Mouse (Mus musculus) kidney, embryonic 15.5 days (tissue): ENCODE results near the gene Pde10a. TPM values are rescaled to one million over a fixed set of nuclear protein-coding genes. Genes with fewer than 3 reads are reported as not detected.

Experiments used
- ATAC-seq: fragments of 200-750 bp; cut with Nextera tagmentation; replicated peaks from 2 replicates; pipeline ENCODE4 v1.8.0; 2017; ENCODE audit warnings: moderate TSS enrichment; ENCODE audit not compliant: low FRiP score
- H3K27ac ChIP-seq: fragments of 300-500 bp; sonication (generic); 2 replicates; pipeline ENCODE4 v1.5.1; 2015; ENCODE audit warnings: mild to moderate bottlenecking, inconsistent platforms
- H3K27me3 ChIP-seq: fragments of 300-500 bp; sonication (generic); 2 replicates; pipeline ENCODE4 v1.6.1; 2015; ENCODE audit warnings: inconsistent platforms
- H3K36me3 ChIP-seq: fragments of 300-500 bp; sonication (generic); 2 replicates; pipeline ENCODE4 v1.6.1; 2015; ENCODE audit warnings: inconsistent platforms
- H3K4me1 ChIP-seq: fragments of 300-500 bp; sonication (generic); 2 replicates; pipeline ENCODE4 v1.6.1; 2015; ENCODE audit warnings: inconsistent platforms
- H3K4me2 ChIP-seq: fragments of 300-500 bp; sonication (generic); 2 replicates; pipeline ENCODE4 v1.6.1; 2015; ENCODE audit warnings: moderate library complexity, mild to moderate bottlenecking, inconsistent platforms
- H3K4me3 ChIP-seq: fragments of 300-500 bp; sonication (generic); replicated peaks from 2 replicates; pipeline ENCODE4 v1.5.1; 2015; ENCODE audit warnings: mild to moderate bottlenecking, inconsistent platforms
- H3K9ac ChIP-seq: fragments of 300-500 bp; sonication (generic); 2 replicates; pipeline ENCODE4 v1.6.1; 2015; ENCODE audit warnings: mild to moderate bottlenecking, inconsistent platforms
- H3K9me3 ChIP-seq: fragments of 300-500 bp; sonication (generic); replicated peaks from 2 replicates; pipeline ENCODE4 v1.6.1; 2016; ENCODE audit warnings: inconsistent platforms
- WGBS: fragments of 180-500 bp; shearing (Covaris S2); methylation state at CpG from one replicate; pipeline ENCODE4 v1.1.7; 2015; ENCODE audit warnings: mixed read lengths; 5-methylcytosine and 5-hydroxymethylcytosine counted together
- polyA plus RNA-seq: library from polyadenylated mRNA; unstranded; fragments of >200 nt; fragmentation: Nextera tagmentation; extraction: Ambion mirVana; gene quantifications from 2 replicates; pipeline ENCODE4 v1.2.1, GENCODE M21; 2015

The Pde10a gene
- polyA plus RNA-seq, 1 experiment from 2014 or later: 2.2 TPM

DNA sequence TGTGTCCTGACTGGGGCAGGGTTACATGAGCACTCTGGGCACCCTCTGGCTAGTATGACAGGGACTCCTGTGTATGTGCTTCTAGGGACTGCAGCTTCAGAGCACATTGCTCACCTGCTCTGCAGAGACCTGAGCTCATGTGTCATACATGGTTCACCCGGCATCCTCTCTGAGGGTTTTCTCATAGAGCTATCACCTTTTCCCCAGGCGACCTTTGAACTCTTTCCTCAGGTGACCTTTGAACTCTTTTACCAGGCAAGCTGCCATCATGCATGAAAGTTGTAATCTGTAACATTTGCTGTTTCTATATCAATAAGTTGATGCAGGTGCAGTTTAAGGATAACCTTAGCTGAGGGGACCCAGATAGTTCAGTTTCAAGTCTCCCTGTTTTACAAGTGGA lies 403.4 kb downstream of the Pde10a start:
- no peak overlapping the region for H3K9ac ChIP-seq
- 54% methylated on average over 2 of the region's 2 CpGs for WGBS
- H3K4me1 ChIP-seq: 0 out of 2 replicates have a peak, but pooled peaks cover 2% of the 10 kb centered on the region
- ATAC-seq: no peak
- H3K27me3 ChIP-seq: peaks cover 54% of the 10 kb centered on the region
- H3K9me3 ChIP-seq: no peaks in the 10 kb centered on the region
- no peak overlapping the region for H3K4me2 ChIP-seq
- H3K36me3 ChIP-seq: no peaks in the 10 kb centered on the region
- no peak overlapping the region for H3K27ac ChIP-seq
- no peak overlapping the region for H3K4me3 ChIP-seq

DNA sequence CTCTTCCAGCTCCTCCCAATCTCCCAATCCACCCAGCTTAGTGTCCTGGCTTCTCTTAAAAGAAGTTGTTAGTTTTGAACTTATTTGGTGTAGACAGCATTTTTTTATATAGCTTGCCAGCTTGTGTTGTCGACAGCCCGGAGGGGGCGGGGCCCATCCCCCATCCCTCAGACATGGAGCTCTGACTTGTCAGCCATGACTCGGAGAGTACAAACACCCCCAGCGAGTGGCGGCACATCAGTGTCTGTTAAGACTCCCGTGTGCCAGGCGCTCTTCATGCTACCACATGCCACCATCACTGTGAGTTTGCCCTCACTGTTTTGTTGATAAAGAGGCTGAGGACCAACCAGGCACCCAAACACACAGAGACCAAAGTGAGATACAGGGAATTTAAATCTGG lies 404.5 kb downstream of the Pde10a start:
- 64% methylated on average over 8 of the region's 8 CpGs for WGBS
- H3K9me3 ChIP-seq: no peaks in the 10 kb centered on the region

DNA sequence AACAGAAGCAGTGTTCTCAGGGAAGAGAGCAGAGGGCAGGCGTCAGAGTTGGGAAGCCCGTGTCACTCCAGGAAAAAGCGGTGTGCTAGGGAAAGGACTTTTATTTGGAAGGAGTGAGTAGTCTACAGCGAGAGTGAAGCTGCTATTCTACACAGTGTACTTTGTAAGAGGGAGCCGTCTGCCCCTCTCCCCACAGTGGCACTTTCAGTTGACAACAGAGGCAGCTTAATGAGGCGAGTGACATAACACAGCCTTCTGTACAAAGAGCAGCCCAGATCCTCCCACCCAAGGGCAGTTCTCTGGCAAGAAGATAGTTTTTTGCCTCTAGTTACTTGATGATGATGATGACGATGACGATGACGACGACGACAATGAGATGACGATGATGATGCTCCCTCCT lies 410.4 kb downstream of the Pde10a start:
- Histone ChIP-seq H3K27ac (no peak overlapping the region), H3K9me3 (no peaks in the 10 kb centered on the region), H3K9ac (no peak overlapping the region), H3K36me3 (no peaks in the 10 kb centered on the region), H3K4me2 (no peak overlapping the region), H3K4me1 (peaks cover 5% of the 10 kb centered on the region; the same call in 1 of the 2 replicates), H3K27me3 (peaks cover 66% of the 10 kb centered on the region), H3K4me3 (no peak overlapping the region)
- WGBS: 23% methylated on average over 12 of the region's 12 CpGs
- ATAC-seq: peak; percentile 93

More for the DNA sequence above, 404.5 kb downstream of the Pde10a start:
- no peak for ATAC-seq
- no peaks in the 10 kb centered on the region for H3K36me3 ChIP-seq
- no peak overlapping the region for H3K4me3 ChIP-seq
- peaks cover 54% of the 10 kb centered on the region for H3K27me3 ChIP-seq
- H3K9ac ChIP-seq: no peak overlapping the region
- no peak overlapping the region for H3K4me2 ChIP-seq
- H3K27ac ChIP-seq: no peak overlapping the region
- H3K4me1 ChIP-seq: 0 out of 2 replicates have a peak, but pooled peaks cover 2% of the 10 kb centered on the region

DNA sequence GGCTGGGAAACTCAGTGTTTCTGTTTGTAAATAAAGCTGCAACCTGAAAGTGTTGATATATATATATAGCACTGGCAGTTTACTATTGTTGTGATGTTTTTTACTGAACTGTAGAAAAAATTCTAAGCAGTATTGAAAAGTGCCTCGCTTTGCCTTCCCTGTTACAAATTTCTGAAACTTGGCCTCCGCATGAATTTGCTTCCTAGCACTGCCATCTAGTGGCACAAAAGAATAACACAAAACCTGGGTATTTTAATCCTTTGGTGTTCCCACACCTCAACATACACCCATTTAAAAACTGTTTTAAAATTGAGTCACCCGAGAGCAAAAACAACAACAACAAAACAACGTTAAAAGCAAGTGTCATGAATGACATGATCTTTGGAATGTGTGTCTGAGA lies 411.4 kb downstream of the Pde10a start:
- H3K9me3 ChIP-seq: no peaks in the 10 kb centered on the region
- no peak overlapping the region for H3K27ac ChIP-seq
- H3K4me2 ChIP-seq: no peak overlapping the region
- no peak overlapping the region for H3K9ac ChIP-seq
- H3K27me3 ChIP-seq: peaks cover 60% of the 10 kb centered on the region
- H3K36me3 ChIP-seq: no peaks in the 10 kb centered on the region
- peaks cover 5% of the 10 kb centered on the region; the same call in 1 of the 2 replicates for H3K4me1 ChIP-seq
- no peak for ATAC-seq
- 4% methylated on average over 4 of the region's 4 CpGs for WGBS
- H3K4me3 ChIP-seq: no peak overlapping the region

DNA sequence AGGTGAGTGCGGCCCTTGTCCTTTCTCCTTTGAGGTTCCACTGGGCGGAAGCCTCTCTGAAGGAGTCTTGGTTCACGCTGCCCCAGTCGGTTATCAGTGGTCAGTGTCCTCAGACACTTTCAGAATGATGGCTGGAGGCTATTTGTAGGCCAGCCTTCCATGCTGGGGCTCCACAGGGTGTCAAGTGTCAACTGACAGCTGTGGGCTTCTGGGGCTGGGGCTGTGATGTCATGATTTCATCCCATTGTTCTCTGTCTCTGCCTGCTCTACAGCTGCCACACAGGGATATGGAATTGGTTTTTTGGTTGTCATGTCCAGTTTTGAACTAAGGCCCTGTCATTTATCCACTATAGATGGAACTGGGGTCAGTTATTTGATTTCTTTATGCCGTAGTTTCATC lies 426.4 kb downstream of the Pde10a start:
- 83% methylated on average over 5 of the region's 5 CpGs for WGBS
- no peak overlapping the region for H3K4me2 ChIP-seq
- no peaks in the 10 kb centered on the region for H3K4me1 ChIP-seq
- no peaks in the 10 kb centered on the region for H3K36me3 ChIP-seq
- H3K27me3 ChIP-seq: no peaks in the 10 kb centered on the region
- no peak overlapping the region for H3K27ac ChIP-seq
- no peaks in the 10 kb centered on the region for H3K9me3 ChIP-seq
- H3K4me3 ChIP-seq: no peak overlapping the region
- ATAC-seq: no peak
- H3K9ac ChIP-seq: no peak overlapping the region

DNA sequence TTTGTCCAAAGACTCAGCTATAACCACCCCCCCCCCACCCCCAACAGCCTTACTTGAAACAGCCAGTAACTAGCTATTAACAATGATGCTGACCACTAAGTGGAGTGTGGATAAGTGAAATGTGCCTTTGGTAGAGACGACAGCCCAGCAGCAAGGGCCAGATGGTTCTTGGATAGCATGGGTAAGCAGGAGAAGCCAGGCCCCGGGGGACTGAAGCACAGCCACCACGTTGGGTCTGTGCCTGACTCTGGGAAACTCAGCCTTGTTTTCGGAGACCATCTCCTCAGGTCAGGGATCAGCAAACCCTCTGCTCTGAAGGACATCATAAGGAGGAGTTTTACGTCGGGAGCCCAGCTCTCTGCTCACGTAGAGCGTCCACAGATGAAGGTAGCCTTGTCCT lies 427.8 kb downstream of the Pde10a start:
- Histone ChIP-seq H3K4me3 (no peak overlapping the region), H3K27ac (no peak overlapping the region), H3K4me1 (no peaks in the 10 kb centered on the region), H3K27me3 (no peaks in the 10 kb centered on the region), H3K4me2 (no peak overlapping the region), H3K36me3 (no peaks in the 10 kb centered on the region), H3K9me3 (no peaks in the 10 kb centered on the region), H3K9ac (no peak overlapping the region)
- WGBS: 89% methylated on average over 8 of the region's 8 CpGs
- ATAC-seq: no peak

DNA sequence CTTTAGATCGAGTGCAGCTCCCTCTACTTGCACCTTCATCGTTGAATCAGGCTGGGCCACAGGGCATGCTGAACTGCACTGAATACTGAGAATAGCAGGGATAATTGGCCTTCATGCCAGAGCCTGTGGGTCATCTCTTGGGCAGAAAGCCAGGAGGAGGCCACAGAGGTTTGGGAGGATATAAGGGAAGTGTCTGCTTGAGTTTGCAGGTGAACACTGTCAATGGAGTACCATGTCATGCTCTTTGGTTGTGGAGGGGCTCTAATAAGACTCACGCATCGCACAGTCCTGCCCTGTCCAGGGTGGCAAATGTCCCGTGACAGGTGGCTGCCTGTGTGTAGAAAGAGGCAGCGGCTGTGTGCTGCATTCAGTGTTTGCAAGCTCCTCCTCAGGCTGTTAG lies 433.0 kb downstream of the Pde10a start:
- Histone ChIP-seq H3K4me3 (no peak overlapping the region), H3K4me2 (no peak overlapping the region), H3K9me3 (no peaks in the 10 kb centered on the region), H3K27ac (no peak overlapping the region), H3K36me3 (no peaks in the 10 kb centered on the region), H3K27me3 (no peaks in the 10 kb centered on the region), H3K9ac (no peak overlapping the region), H3K4me1 (no peaks in the 10 kb centered on the region)
- ATAC-seq: no peak
- WGBS: 84% methylated on average over 6 of the region's 6 CpGs

DNA sequence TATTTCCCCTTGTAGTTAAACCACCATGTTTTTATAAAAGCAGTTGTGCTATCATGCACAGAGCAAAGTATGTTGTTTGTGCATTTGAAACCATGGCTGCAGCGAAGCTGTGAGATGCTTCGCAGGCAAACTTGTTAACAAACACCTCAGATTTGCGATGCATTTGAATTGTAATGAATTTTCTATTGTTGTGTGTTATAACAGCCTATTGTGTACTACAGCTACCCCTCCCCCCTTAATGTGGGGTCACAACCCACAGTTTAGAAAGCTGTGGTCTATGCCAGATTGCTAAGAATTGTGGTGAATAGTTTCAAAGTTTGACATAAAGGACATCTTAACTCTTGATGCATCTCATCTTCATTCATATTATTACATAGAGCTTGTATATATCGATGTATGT lies 435.2 kb downstream of the Pde10a start:
- 90% methylated on average over 4 of the region's 4 CpGs for WGBS
- Histone ChIP-seq H3K9me3 (no peaks in the 10 kb centered on the region), H3K4me3 (no peak overlapping the region), H3K27me3 (no peaks in the 10 kb centered on the region), H3K27ac (no peak overlapping the region), H3K4me2 (no peak overlapping the region), H3K9ac (no peak overlapping the region), H3K36me3 (no peaks in the 10 kb centered on the region), H3K4me1 (no peaks in the 10 kb centered on the region)
- ATAC-seq: no peak

DNA sequence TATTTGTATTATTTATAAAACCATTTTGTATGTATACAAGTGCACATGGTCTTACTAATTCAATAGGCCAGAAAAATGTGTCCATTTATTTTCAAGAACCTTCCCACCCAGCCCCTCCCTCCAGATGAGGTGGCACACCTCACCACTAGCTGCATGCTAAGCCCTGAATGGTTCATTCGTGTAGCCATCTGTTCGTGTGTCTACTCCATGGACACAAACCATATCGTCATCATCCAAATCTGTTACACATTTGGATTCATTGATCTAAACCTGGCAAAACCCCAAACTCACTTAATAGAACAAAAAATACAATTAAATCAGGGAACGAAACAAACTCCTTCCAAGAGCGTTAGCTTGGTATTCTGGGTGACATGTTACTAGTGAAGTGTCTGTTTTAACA lies 435.9 kb downstream of the Pde10a start:
- Histone ChIP-seq H3K9me3 (no peaks in the 10 kb centered on the region), H3K9ac (no peak overlapping the region), H3K27me3 (no peaks in the 10 kb centered on the region), H3K36me3 (no peaks in the 10 kb centered on the region), H3K4me2 (no peak overlapping the region), H3K4me1 (no peaks in the 10 kb centered on the region), H3K4me3 (no peak overlapping the region), H3K27ac (no peak overlapping the region)
- WGBS: 92% methylated on average over 5 of the region's 5 CpGs
- no peak for ATAC-seq

DNA sequence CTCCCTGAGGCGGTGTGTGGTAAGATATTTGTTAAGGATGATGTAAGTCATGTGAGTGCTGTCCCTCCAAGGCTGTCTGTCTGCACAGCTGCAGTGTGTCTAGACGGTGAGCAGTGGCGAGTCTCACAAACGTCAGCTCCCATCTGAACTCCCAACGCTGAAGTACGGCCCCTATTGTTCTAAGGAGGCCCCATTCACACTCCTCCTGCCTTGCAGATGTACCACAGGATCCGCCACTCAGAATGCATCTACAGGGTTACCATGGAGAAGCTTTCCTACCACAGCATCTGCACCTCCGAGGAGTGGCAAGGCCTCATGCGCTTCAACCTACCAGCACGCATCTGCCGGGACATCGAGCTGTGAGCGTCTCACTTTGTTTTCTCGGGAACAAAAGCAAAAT lies 436.5 kb downstream of the Pde10a start:
- Histone ChIP-seq H3K27me3 (no peaks in the 10 kb centered on the region), H3K4me1 (no peaks in the 10 kb centered on the region), H3K36me3 (no peaks in the 10 kb centered on the region), H3K9ac (no peak overlapping the region), H3K4me3 (no peak overlapping the region), H3K27ac (no peak overlapping the region), H3K9me3 (no peaks in the 10 kb centered on the region), H3K4me2 (no peak overlapping the region)
- ATAC-seq: no peak
- 66% methylated on average over 14 of the region's 14 CpGs for WGBS

DNA sequence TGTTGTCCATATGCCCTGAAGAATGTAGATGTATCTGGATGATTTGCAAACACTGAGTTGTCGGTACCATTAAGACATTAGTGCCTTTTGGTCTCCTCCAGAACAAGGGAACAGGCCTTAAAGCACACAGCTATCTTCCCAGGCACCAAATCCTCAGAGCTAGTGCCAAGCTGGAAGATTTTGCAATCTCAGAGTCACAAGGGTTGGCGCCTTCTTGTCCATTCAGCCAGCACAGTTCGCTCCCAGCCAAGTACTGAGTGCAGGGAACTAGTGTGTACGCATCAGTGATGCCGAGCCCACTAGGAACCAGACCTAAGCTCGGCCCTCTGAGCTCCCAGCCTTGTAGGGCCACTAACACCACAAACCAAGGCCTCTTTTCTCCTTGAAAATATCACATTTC lies 440.0 kb downstream of the Pde10a start:
- no peak for ATAC-seq
- H3K27me3 ChIP-seq: no peaks in the 10 kb centered on the region
- no peak overlapping the region for H3K4me3 ChIP-seq
- H3K9ac ChIP-seq: no peak overlapping the region
- WGBS: 89% methylated on average over 6 of the region's 6 CpGs
- H3K36me3 ChIP-seq: no peaks in the 10 kb centered on the region
- no peak overlapping the region for H3K4me2 ChIP-seq
- H3K9me3 ChIP-seq: no peaks in the 10 kb centered on the region
- no peaks in the 10 kb centered on the region for H3K4me1 ChIP-seq
- H3K27ac ChIP-seq: no peak overlapping the region

DNA sequence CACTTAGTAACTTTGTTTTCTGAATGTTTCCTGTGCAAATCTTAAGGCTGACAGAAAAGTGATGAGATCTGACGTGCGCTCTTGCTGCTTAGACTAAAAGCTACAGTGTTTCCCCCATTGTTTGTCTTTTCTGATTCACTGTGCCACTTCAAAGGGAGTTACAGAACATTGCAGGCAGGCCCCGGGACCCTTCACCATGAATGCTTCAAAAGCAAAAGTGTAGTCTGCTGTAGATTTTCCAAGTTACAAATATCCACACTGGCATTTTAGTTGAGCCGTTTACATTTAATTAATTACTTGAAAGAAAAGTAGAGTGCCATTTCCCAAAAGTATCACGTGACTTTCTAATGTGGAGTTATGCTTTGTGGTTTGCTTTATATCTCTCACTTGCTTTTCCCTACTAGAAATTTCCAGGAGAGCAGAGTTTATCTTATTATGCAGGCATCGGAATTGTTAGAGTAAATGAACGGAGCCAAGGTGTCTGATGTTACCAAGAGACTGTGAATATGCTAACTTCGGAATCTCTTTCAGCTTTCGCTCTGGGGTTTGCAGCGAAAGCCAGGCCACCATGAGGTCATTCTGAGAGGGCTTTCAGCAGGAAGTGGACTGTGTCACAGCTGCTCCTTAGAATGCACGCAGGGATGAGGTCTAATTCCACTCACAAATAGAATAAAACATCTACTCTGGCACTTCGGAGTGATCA lies 447.1 kb downstream of the Pde10a start:
- 18% methylated on average over 12 of the region's 12 CpGs for WGBS
- H3K4me3 ChIP-seq: no peak overlapping the region
- no peaks in the 10 kb centered on the region for H3K27me3 ChIP-seq
- no peak overlapping the region for H3K4me2 ChIP-seq
- no peaks in the 10 kb centered on the region for H3K9me3 ChIP-seq
- H3K27ac ChIP-seq: no peak overlapping the region
- no peak; the same call in 1 of the 2 replicates for ATAC-seq
- peaks cover 15% of the 10 kb centered on the region for H3K4me1 ChIP-seq
- no peak overlapping the region for H3K9ac ChIP-seq
- H3K36me3 ChIP-seq: no peaks in the 10 kb centered on the region

DNA sequence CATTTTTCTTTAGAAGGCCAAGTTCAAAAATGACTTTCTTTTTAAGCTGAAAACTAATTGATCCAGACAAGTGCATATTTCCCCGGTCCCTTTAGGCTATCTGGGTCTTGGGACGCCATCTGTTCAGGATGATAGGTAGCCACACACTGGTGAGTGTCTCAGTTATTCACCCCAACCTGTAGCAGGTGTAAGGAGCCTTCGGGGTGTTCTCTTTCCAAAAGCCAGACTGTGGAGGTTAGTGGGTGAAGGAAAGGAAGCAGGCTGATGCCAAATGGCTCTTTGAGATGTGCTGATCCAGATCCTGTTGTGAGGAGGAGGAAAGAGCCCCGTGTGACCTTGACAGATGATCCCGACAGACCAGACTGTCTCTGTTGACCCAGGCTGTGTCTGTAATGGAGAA lies 448.2 kb downstream of the Pde10a start:
- ATAC-seq: no peak
- H3K4me2 ChIP-seq: no peak overlapping the region
- H3K9me3 ChIP-seq: no peaks in the 10 kb centered on the region

More for the DNA sequence above, 448.2 kb downstream of the Pde10a start:
- 51% methylated on average over 5 of the region's 5 CpGs for WGBS
- H3K4me3 ChIP-seq: no peak overlapping the region
- no peak overlapping the region for H3K9ac ChIP-seq
- no peaks in the 10 kb centered on the region for H3K36me3 ChIP-seq
- H3K27ac ChIP-seq: no peak overlapping the region
- H3K4me1 ChIP-seq: peaks cover 15% of the 10 kb centered on the region
- H3K27me3 ChIP-seq: no peaks in the 10 kb centered on the region
